Mouse (Mus musculus): ENCODE data around the gene Uncx. TPM values are rescaled to one million over a fixed set of nuclear protein-coding genes. Genes with fewer than 3 reads are reported as not detected.

Uncx gene
- polyA plus RNA-seq, 1 experiment from 2014 or later: 60.7 TPM

DNA sequence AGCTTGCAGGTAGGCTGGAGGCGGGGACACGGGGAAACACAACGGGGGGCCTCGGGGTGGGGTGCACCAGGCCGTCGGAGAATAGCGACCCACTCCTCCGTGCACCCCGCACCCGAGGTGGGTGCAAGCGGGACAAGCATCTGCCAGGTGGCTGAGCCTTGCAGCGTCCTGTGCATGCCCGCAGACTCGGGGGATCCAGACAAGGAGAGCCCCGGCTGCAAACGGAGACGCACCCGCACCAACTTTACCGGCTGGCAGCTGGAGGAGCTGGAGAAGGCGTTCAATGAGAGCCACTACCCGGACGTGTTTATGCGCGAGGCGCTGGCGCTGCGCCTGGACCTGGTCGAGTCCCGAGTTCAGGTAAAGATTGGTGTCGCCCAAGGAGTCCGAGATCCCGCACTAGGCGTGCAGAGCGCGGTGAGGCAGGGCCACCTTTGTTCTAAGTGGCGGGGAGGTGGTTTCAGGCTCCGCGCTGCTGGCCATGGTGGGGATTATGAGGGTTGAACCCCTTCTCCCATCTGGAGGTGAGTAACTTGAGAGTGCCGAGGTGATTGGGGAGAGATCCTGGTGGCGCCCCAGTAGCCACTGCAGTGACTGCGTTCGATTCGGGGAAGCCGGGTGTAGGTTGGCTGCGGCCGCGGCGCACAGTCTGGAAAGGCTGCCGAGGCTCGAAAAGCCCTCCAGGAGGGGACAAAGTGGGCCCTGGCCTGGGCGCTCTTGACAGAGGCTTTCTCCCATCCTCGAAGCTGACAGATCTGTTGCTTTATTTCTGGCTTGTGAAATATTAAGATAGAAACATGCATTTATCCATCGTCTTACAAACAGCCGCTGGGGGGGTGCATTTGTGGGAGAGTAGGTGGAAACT is 1.2 kb downstream of the Uncx start:
- Histone ChIP-seq H3K9me3 (no peaks in the 10 kb centered on the region), H3K27me3 (peaks cover 81% of the 10 kb centered on the region), H3K36me3 (peaks cover 8% of the 10 kb centered on the region; the same call in 1 of the 2 replicates), H3K4me2 (peak overlapping the region; percentile 72), H3K4me1 (replicated peaks) (peaks cover 69% of the 10 kb centered on the region), H3K27ac (peak overlapping the region; percentile 96), H3K9ac (peak overlapping the region; percentile 91), H3K4me3 (peak overlapping the region; percentile 61)
- under 1% methylated on average over 54 of the region's 54 CpGs for WGBS
- no peak for ATAC-seq (ENCODE audit: low FRiP score)

DNA sequence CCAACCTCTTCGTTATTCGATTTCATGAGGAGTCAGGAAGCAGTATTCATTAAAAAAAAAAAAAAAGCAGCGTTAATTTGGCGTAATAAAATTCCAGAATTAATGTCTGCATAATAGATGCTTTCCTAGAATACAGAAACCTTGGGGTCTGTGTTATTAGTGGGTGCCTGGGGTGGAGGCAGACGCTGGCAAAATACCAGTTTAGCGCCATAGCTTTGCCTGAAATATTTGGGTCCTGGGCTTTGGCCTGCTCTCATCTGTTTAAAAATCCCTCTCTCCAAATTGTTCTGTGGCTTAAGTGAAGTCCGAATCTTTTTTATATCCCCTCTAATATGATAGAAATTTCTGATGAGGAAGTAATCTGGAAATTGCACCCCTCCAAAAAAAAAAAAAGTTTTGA is 1.9 kb downstream of the Uncx start:
- peaks cover 70% of the 10 kb centered on the region for H3K4me1 ChIP-seq (replicated peaks)
- H3K9ac ChIP-seq: peak overlapping the region; percentile 91
- peak overlapping the region; percentile 72 for H3K4me2 ChIP-seq
- no peaks in the 10 kb centered on the region for H3K9me3 ChIP-seq
- peak overlapping the region; percentile 61 for H3K4me3 ChIP-seq
- H3K27me3 ChIP-seq: peaks cover 84% of the 10 kb centered on the region
- H3K36me3 ChIP-seq: peaks cover 8% of the 10 kb centered on the region; the same call in 1 of the 2 replicates
- ATAC-seq (ENCODE audit: low FRiP score): no peak
- H3K27ac ChIP-seq: peak overlapping the region; percentile 96
- 3% methylated on average over 7 of the region's 7 CpGs for WGBS

DNA sequence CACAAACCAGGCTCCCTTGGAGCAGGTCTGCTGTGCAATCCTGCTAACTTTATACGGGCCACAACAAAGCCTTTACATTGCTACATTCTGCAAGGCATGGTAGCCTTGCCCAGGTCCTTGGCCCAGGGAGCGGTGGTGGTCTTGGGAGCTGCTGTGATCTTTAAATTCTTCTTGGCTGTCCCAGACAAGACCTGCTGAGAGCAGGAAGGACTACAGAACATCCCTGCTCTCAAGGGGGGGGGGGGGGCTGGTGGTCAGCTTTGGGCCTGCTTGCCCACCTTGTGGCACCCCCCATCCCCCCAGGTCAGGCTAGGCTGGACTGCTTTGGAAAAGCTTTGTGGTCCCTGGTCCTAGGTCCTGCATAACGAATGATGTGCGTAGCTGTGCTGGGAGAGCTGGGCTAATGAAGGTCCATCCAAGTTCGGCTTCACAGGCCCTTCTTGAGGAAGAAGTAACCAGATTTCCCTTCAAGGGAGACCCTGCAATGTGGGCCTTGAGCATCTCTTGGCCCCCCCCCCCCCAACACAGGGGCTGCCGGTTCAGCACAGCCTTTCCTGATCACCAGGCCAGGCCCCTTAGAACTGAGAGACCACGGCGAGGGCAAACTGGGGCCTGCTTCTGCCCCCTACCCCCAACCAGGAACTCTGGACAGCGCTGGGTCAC is 2.5 kb downstream of the Uncx start:
- 2% methylated on average over 9 of the region's 9 CpGs for WGBS
- no peak for ATAC-seq (ENCODE audit: low FRiP score)
- Histone ChIP-seq H3K4me1 (replicated peaks) (peaks cover 64% of the 10 kb centered on the region), H3K36me3 (peaks cover 8% of the 10 kb centered on the region; the same call in 1 of the 2 replicates), H3K9me3 (no peaks in the 10 kb centered on the region), H3K4me3 (peak overlapping the region; percentile 61), H3K9ac (peak overlapping the region; percentile 91), H3K27me3 (peaks cover 84% of the 10 kb centered on the region), H3K27ac (peak overlapping the region; percentile 96), H3K4me2 (peak overlapping the region; percentile 72)

DNA sequence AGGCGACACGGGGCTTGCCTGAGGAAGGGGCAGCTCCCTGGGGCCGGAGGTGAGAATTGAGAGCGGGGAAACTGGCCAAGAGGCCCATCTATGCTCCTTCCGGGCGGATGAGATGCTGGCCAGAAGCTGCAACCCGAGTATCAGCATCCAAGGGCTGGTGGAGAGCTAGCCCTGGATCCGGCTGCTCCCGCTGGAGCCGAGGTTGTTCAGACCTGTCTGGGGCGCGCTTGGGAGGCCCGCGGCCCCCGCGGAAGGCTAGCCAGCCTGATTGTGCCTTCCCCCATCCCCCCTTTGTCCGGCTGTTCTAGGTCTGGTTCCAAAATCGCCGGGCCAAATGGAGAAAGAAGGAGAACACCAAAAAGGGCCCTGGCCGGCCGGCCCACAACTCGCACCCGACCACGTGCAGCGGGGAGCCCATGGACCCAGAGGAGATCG is 3.1 kb downstream of the Uncx start:
- Histone ChIP-seq H3K4me3 (peak overlapping the region; percentile 61), H3K9ac (peak overlapping the region; percentile 91), H3K36me3 (peaks cover 8% of the 10 kb centered on the region; the same call in 1 of the 2 replicates), H3K27ac (peak overlapping the region; percentile 96), H3K4me2 (peak overlapping the region; percentile 72), H3K4me1 (replicated peaks) (peaks cover 64% of the 10 kb centered on the region), H3K9me3 (no peaks in the 10 kb centered on the region), H3K27me3 (peaks cover 83% of the 10 kb centered on the region)
- no peak for ATAC-seq (ENCODE audit: low FRiP score)
- WGBS: under 1% methylated on average over 26 of the region's 26 CpGs

DNA sequence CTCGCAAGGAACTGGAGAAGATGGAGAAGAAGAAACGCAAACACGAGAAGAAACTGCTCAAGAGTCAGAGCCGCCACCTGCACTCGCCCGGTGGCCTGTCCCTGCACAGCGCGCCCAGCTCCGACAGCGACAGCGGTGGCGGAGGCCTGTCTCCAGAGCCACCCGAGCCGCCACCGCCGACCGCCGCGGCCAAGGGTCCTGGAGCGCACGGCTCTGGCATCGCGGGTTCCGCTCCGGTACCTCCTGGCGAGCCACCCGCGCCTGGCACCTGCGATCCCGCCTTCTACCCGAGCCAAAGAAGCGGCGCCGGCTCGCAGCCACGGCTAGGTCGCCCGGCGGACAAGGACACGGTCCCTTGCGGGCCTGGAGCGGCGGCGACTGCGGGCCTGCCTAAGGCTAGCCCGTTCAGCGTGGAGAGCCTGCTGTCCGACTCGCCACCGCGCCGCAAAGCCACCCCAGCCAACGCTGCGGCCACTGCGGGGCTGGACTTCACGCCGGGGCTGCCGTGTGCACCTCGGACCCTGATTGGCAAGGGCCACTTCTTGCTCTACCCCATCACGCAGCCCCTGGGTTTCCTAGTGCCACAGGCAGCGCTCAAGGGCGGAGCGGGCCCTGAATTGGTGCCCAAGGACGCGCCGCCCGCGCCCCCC is 3.6 kb downstream of the Uncx start:
- peak overlapping the region; percentile 72 for H3K4me2 ChIP-seq
- H3K27ac ChIP-seq: peak overlapping the region; percentile 96
- peak overlapping the region; percentile 61 for H3K4me3 ChIP-seq
- peaks cover 8% of the 10 kb centered on the region; the same call in 1 of the 2 replicates for H3K36me3 ChIP-seq
- WGBS: 1% methylated on average over 60 of the region's 68 CpGs
- ATAC-seq (ENCODE audit: low FRiP score): no peak
- H3K9ac ChIP-seq: peak overlapping the region; percentile 91
- H3K27me3 ChIP-seq: peaks cover 79% of the 10 kb centered on the region
- H3K4me1 ChIP-seq (replicated peaks): peaks cover 64% of the 10 kb centered on the region
- H3K9me3 ChIP-seq: no peaks in the 10 kb centered on the region

DNA sequence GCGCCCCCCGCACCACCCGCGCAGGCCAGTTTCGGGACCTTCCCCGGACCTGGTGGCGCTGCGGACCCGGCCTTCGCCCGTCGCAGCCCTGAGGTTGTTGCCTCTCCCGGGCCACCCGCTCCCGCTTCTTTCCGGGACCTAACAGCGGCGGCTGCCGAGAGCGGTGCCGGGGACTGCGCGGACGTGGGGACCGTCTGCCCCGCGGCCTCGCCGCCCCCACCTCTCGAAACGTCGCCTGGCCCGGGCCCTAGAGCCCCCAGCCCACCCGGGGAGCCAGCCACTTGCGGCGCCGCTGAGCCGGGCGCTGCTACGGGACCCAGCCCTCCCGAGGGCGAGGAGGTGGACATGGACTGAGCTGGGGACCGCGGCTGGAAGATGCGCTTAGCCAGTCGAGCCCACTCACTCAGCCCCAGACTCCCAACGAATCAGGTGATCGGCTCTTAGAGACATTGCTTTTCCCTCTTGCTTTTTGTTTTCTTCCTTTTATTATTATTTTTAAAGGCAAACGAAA is 4.2 kb downstream of the Uncx start:
- Histone ChIP-seq H3K27me3 (peaks cover 79% of the 10 kb centered on the region), H3K27ac (peak overlapping the region; percentile 96), H3K4me1 (replicated peaks) (peaks cover 67% of the 10 kb centered on the region), H3K4me3 (peak overlapping the region; percentile 61), H3K9ac (peak overlapping the region; percentile 91), H3K9me3 (no peaks in the 10 kb centered on the region), H3K4me2 (peak overlapping the region; percentile 72), H3K36me3 (peaks cover 8% of the 10 kb centered on the region; the same call in 1 of the 2 replicates)
- under 1% methylated on average over 44 of the region's 49 CpGs for WGBS
- ATAC-seq (ENCODE audit: low FRiP score): no peak

DNA sequence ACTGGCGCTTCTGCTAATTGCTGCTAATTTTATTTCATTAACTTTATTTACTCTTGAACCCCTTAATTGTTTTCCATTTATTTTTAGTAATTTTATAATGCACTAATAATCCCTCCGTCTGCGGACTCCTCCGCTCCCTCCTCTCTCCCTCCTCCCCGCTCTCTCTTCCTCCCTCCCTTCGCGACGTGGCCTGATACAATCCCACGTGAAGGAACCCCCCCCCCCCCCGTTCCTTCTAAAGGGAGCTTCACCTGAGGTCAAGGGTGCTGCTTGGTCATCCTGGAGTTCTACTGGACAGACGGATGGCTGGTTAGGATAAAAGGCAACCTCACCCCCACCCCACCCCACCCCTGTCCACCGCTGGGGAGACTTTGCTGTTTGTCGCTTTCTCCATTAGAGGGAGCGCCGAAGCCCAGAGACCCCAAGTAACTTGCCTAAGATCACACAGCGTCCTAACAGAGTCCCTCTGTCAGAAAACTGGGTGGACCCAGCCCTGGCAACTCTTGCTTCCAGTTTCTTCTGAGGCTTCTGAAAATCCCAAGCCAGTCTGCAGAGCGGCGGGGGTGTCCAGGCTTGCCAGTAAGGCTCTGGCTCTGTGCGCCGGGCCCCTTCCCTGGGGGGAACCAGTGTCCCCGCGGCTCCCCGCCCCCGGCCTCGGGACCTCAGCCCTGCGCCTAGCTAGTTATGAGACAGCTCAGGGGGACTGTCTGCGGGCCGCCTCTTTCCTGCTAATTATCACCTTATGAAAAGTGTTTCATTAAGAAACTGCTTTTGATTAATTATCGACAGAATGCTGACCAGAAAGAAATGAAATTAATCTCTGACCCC is 10.4 kb downstream of the Uncx start:
- Histone ChIP-seq H3K9ac (no peak overlapping the region; the same call in 1 of the 2 replicates), H3K4me3 (no peak overlapping the region), H3K27ac (peak overlapping the region; percentile 35), H3K4me1 (replicated peaks) (peaks cover 84% of the 10 kb centered on the region), H3K36me3 (no peaks in the 10 kb centered on the region), H3K27me3 (peaks cover 84% of the 10 kb centered on the region), H3K4me2 (peak overlapping the region; percentile 72), H3K9me3 (no peaks in the 10 kb centered on the region)
- WGBS: 2% methylated on average over 26 of the region's 29 CpGs
- ATAC-seq (ENCODE audit: low FRiP score): no peak

DNA sequence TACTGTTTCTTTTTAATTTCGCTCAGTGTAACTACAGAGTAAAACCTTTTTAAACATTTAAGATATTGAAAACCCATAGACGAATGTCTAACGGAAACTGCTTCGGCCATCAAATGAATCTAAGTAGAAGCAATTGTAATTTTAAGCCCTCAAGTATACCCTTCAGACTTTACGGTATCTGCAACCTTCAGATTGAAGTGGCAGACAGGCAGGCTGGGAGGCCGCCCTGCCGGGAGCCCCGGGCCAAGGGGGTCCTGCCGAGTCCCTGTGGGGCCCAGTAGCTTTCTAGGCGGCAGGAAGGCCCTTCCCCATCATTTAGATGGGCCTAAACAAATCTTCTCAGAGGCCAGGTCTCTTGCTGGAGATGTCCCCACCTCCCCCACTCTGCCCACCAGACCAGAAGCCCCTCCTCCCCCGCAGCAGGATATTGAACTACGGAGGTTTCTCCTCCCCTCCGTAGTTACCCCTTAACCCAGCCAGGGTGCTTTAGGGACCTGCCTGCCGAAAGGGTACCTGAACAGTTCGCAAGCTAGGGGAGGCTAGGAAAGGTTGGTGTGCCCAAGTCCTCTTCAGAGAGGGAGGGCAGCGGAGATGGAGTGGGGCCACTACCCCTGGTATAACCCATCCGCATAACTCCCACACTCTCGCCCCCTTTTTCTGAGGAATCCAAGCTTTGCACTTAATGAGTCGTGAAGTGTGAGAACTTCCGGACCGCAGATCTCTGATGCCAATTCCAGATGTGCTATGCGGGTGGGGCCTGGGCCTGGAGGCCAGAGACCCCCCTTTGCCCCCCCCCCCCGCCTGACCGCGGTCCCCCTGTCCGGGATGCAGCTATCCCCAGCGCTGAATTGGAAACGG is 11.4 kb downstream of the Uncx start:
- H3K4me1 ChIP-seq (replicated peaks): peaks cover 84% of the 10 kb centered on the region
- H3K4me3 ChIP-seq: no peak overlapping the region
- 0 out of 2 replicates have a peak overlapping the region, but pooled peaks have one; percentile 29 for H3K9ac ChIP-seq
- H3K9me3 ChIP-seq: no peaks in the 10 kb centered on the region
- ATAC-seq (ENCODE audit: low FRiP score): no peak
- 3% methylated on average over 28 of the region's 28 CpGs for WGBS
- H3K27ac ChIP-seq: peak overlapping the region; percentile 60
- H3K36me3 ChIP-seq: no peaks in the 10 kb centered on the region
- H3K4me2 ChIP-seq: 0 out of 2 replicates have a peak overlapping the region, but pooled peaks have one; percentile 15
- peaks cover 83% of the 10 kb centered on the region for H3K27me3 ChIP-seq

DNA sequence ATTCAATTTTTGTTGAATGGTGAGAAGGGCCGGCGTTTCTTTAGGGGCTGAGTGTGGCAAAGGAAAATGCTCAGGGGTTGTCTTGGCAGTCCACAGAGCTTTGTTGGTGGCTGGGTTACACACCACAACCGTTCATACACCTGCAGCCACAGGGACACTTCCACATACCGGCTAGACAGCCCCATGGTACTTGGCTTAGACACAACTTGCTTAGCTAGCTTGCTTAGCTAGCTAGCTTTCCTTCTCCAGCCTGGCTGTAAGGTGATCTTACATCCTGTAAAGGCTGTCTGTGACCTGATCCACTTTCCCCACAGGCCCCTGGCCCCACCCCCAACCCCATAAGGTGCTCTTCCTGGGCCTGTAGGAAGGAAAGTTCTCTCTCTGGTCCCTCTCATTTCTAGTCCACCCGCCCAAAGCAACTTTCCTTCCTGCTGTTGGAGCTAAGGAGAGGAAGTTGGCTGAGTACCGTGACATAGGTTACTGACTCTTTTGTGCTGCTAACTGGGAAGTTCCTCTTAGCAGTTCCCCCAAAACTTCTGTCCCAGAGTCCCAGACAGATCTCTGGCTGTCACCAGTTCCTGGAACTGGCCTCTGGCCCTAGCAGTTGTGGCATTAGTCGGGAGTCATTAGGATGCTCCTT is 12.3 kb downstream of the Uncx start:
- no peak for ATAC-seq (ENCODE audit: low FRiP score)

DNA sequence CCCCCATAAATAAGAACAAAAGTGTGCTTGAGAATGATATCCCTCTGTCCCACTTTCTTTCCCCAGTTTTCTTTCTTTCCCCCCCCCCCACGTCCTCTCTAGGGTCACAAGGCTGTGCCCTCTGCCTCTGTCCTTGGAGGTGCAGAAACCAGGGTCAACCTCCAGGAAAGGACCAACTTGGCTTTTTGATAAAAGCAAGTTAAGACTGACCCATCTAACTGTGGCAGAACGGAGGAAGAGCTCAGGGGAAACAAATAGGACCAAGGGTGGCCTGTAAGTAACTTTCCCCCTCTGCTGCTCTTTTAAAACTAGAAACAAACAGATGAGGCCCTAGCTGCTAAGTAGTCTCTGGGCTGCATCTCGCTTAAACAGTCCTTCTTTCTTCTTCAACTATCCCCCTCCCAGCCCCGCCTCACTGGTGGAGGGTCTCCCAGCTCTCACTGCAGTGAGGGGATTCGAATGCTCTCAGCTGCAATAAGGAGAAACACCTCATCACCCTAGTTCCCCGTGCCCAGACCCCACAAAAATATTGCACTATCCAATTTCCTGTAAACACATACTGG is 12.9 kb downstream of the Uncx start:
- peaks cover 86% of the 10 kb centered on the region for H3K4me1 ChIP-seq (replicated peaks)
- H3K36me3 ChIP-seq: no peaks in the 10 kb centered on the region
- H3K9me3 ChIP-seq: no peaks in the 10 kb centered on the region
- H3K4me2 ChIP-seq: no peak overlapping the region
- H3K9ac ChIP-seq: no peak overlapping the region
- no peak for ATAC-seq (ENCODE audit: low FRiP score)
- no peak overlapping the region for H3K4me3 ChIP-seq
- no peak overlapping the region for H3K27ac ChIP-seq
- 1% methylated on average over 6 of the region's 6 CpGs for WGBS
- peaks cover 88% of the 10 kb centered on the region for H3K27me3 ChIP-seq

More for the DNA sequence above, 12.3 kb downstream of the Uncx start:
- Histone ChIP-seq H3K27me3 (peaks cover 85% of the 10 kb centered on the region), H3K4me3 (no peak overlapping the region), H3K9me3 (no peaks in the 10 kb centered on the region), H3K27ac (no peak overlapping the region), H3K4me2 (no peak overlapping the region), H3K4me1 (replicated peaks) (peaks cover 89% of the 10 kb centered on the region), H3K36me3 (no peaks in the 10 kb centered on the region), H3K9ac (no peak overlapping the region)
- whole genome bisulfite sequencing: 3% methylated on average over 7 of the region's 7 CpGs

Data from hindbrain, embryonic 13.5 days (tissue).